Mouse (Mus musculus) cerebellum, adult 9-11 months (tissue): ENCODE measurements at regions not wholly inside any gene's neighbourhood (a gene's known extent, or its start where the extent isn't known, plus 50 kb on each side); places are given as distances from the start of the nearest gene placed in this dataset.

ENCODE experiments used
- DNase-seq: peaks from one replicate; pipeline ENCODE4 v3.0.0; 2022

DNA sequence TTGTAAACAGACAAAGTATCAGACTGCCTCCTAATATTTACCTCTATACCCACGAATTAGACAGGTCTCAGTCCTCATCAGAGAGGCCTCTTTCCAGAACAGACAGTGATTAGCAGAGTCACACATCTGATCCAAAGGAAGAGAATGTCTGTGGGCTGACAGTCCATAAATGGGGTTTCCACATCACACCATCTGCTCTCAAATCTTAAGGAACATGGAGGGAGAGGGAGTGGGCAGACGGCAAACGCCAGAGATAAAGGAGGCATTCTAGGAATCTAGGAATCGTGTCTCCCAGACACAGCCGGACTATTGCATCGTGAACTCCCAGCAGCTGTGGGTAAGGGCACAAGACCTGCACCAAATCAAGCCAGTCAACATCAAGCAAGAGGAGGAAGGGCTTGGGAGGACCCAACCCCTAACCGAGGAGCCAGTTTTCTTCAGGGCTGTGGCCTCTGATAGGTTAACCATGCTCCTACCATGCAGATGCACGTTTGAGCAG lies 219.8 kb downstream of the Setd4 start:
- DNase-seq = no peak

DNA sequence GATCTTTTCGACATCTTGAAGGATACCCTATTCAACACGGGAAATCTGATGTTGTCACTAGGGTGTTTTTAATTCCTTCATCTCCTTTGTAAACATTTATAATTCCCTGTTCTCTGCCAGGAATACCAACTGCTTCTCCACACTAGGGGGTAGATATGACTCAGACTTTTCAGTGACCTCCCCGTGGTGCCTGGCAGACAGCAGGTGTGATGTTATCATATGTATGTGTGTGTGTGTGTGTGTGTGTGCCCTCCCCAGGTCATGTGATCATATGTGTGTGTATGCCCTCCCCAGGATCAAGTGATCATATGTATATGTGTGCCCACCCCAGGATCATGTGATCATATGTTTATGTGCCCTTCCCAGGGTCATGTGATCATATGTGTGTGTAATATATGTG lies 220.9 kb downstream of the Setd4 start:
- DNase-seq = no peak

DNA sequence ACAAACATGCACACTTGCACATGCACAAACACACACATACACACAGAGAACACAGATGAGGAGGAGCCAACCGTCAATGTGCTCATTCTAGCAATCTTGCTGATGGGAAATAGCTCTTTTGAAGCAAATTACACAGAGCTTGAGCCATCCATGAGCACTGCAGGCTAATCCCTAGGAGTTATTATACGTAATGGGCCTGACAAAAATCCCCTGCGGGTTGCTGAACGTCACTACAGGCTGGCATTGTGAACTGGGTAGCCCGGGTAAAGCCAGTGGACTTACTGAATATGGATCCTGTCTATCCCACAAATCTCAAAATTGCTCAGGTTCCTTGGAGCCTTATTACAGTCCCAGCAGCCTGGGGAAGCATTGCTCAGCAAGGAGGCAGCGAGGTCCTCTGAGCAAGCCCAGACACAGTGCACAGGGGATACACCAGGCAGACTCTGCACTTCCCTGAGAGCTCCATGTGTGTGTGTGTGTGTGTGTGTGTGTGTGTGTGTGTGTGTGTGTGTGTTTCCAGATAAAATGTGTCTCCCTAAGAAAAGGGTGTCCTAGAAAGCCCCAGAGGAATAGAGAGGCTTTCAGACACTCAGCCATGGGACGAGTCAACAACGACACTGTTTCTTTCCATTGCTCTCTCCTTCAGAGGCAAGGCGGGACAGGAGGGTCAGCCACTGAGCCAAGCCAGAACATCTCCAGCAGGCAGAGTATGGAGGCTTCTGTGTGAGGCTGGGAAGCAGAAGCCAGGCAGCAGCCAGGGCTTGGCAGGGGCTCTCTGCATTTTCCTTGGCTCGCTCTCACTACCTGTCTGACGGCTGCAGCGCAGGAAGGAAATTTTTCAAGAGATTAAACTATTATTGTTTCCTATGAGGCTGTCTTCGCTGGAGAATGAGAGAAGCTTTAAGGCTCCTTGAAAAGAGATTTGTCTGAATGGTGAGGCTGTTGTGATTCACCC lies 222.9 kb downstream of the Setd4 start:
- no peak for DNase-seq

DNA sequence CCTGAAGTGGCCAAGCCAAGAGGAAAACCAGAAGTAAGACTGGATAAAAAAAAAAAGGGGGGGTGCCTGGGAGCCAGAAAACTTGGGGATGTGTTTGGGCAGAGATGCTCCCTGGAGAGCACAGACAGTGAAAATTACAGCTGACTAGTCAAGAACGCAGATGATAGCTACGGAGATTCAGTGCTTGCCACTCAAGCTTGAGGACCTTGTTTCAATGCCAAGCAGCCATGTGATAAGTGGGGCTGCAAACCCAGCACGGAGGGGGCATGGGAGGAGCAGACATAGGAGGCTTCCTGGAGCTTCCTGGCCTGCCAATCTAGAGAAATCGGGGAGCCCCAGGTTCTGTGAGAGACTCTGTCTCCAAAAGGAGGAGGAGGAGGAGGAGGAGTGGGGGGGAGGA lies 223.7 kb downstream of the Setd4 start:
- DNase-seq = no peak

DNA sequence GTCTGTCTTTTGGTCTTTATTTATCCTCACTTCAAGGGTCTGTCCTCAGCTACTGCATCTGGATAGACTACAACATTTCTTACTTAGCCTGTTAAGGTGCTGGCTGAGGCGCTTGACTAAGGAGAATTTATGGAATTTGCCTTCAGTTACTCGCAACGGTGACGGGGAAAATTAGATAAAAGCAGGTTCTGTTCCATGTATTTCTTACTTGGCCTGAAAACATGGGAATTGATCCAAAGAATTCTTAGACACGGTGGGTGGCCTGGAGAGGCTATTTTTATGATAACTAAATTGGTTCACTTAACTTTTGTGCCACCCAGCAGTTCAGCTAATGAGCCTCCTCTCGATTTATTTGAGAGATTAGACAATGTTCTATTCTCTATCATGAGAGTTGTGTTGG lies 224.3 kb downstream of the Setd4 start:
- no peak for DNase-seq

DNA sequence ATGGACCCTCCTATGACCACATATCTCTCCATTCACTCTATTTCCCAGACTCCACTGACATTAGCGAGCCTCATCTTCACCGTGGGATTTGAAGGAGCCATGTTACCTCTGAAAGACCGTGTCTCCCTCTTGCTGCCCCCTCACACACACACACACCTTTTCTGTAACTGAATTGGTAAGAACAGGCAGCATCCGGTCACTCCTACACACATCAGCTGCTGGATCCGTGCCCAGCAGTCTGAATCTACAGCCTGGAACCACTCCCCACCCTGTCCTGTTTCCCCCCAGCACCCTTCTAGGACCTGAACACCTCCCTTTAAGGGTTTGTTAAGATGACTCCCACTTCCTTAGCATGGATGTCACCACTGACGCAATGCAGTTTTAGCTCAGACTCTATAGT lies 229.2 kb downstream of the Setd4 start:
- no peak for DNase-seq

DNA sequence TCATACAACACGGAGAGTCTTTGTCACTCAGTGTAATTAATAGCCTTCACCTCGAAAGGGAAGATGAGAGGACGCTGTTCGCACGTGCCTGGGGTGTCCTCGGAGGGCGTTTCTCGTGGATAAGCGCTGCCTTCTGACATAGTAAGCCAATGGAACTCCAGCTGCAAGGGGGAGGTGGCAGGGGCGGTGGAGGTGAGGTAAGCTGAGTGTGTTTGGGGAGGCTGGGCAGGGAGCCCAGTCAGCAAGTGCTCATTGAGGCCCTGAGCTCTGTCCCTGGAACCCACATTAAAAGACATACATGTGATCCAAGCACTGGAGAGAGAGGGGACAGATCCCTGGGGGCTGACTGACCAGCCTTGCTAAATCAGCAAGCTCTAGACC lies 234.1 kb downstream of the Setd4 start:
- no peak for DNase-seq

DNA sequence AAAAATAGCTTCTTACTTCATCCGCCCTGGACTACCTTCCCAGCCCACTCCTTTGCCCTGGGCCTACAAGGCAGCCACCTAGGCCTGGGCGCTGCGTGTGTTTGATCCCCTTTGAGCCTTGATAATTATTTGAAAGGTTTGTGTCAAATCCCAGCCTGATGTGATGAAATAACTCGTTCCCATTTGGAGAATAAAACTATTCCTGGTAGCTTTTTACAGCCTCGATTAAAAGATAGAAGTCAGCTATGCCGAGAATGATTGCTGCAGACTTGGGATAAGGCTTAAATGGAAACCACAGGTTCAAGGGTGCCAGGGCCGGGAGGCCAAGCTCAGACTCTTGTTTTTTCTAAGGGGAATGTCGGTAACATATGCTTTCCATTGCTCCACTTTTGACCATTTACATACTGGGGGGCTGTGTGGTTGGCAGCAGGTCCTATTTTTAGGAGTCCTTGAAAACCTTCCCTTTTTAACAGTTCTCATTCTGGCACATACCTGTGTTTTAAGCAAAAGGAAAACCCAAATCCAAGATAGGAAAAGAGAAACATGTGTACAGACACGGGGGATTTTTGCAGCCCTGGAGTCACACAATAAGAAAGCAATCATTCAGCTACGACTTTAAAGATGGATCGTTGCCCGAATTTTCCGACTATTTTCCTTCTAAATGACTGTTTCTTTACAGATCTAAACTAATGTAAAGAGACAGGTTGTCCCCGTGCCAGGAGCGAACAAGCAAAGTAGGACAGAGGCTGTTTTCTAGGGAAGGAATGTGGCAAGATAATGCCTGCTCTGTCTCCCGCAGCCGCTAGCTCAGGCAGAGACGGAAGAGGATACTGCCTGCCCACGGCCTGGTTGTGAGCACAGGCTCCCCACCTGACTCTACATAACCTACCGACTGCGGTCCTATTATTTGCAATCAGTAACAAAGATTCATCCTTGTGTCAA lies 234.8 kb downstream of the Setd4 start:
- no peak for DNase-seq

DNA sequence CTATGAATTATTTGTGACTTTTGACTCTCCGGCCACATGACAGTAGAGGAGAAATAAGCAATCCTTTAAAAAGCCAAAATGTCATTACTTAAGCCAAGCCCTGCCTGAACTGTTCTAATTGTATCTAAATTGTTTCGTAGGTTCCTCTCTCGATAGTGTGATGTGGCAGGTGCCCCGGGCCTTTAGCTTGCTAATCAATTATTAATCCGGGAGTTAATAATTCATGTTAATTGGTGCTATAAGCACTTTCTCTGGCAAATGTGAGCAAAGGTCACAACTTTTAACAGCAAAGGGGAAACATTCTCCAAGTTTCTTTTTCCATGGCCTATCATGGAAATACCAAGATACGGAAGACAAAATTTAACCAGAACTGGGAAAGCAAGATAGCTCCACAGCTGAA lies 235.9 kb downstream of the Setd4 start:
- DNase-seq = no peak

DNA sequence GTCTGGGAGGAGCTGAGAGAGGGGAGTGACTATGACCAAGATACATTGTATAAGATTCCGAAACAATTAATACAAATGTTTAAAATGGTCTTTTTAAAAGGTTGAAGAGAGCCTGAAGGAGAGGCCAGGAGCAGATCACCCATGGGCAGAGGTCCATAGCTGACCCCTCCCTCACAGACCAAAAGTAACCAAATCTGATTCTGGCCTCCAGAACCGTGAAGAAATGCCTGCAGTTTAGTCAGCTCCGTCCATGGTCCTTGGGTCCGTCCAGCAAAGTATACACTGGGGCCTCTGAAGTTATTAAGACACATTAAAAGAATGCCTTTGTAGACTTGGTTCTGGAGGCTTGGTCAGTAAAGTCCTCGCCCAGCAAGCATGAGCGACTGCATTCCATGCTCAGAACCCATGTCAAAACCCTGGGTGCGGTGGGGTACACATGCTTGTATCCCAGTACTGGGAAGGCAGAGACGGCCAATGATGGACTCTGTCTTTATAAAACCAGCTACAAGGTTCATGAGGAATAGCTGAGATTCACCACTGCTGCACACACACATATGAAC lies 236.5 kb downstream of the Setd4 start:
- no peak for DNase-seq

DNA sequence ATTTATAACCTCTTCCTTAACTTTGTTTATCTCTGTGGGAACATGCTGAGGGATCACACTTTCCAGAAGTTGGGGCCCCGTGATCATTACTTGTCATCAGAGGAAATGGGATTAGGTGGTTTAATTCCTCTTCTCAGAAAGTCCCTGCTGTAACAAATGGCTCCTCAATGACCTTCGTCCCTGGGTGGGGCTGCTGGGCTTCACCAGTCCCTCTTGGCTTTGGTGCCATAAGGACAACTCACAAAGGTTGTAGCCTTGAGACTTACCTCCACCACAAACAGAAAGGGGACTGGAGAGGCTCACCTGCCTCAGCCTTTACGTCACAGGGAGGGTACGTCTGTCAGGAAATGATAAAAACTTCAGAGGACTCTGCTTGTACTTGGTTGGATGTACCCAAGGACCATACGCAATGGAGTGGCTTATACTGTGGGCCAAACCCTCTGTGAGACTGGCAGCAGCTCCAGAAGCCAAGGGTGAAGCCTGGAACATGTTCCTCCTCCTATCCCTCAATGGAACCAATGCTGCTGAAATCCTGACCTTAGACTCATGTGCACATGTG lies 237.4 kb downstream of the Setd4 start:
- no peak for DNase-seq

DNA sequence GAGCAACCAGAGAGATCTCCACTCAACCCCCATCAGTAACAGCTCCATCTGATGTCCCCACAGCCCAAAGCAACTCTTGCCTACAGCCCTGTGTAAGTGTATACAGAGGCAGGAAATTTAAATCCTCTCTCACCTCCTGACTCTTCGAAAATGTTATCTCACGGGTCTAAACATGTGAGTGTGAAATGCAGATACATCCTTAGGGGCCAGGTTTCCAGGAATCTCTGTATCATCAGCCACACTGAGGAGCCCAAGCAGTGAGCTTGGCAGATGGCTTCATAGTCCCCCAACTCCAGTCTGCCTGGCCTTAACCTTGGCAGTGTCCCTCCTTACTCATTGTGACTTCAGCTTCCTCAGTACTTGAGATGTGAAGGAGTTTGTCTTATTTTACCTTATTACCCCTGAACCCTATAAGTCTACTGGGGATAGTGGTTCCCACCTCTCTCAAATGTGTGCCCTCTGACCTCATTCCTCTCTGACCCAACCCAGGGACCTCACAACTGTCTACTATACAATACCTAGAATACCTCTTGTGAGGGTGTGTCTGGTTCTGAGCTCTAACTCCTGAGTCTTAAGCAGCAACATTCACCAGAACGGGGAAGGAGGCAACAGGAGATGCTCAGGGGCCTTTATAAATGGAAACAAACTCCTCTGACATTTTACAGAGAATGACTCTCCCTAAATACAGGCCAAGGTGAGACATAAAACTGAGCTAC lies 238.5 kb downstream of the Setd4 start:
- no peak for DNase-seq

DNA sequence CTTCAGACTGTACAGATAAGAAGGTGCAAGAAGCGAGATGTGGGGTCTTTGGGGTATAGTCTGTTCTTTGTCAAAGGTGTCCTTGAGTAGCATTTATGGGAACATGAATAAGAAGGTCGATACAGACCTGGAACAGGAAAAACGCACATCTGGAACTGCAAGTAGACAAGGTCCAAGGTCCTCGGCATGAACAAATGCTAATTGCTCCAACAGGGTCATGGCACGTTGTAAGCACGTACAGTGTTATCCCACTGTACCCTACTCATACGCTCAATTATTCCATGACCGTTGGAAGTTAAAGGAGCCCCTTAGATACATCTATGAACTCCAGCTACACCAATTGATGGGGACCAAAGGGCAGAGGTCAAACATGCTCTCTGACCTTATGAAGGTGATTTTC lies 244.1 kb downstream of the Setd4 start:
- DNase-seq = no peak

DNA sequence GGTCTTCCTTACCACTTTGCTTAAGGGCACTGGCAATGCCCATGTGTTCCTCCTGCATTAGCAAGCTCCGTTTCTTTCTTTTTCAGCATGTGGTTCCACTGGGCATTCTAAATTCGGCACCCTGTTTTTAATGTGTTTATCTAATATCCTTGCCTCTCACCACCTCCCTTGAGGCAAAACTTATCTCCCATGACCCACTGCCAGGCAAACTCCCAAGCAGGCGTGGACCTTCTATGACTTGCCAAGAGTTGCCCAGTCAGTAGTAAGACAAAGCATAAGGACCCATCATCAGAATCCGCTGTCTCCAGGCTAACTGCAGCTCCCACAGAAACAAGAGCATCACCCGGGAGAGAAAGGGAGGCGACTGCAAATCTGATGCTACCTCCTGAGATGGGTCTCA lies 245.2 kb downstream of the Setd4 start:
- no peak for DNase-seq

DNA sequence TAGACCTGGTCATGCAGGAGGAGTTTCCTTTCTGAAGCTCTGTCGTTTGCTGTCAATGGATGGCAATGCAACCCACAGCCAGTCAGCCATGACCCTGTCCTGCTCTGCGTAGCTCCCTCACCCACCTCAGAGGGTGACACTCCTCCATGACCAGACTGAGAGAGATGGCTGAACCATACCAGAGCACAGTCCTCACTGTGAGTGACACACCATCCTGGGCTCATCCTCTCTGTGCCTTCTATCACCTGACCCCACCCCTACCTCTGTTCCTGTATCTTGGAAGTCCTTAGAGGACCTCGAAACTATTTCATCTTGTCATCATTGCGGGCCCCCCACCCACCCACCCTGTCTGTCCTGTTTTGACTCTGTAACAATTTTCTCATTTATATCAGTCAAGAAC lies 245.7 kb downstream of the Setd4 start:
- no peak for DNase-seq

DNA sequence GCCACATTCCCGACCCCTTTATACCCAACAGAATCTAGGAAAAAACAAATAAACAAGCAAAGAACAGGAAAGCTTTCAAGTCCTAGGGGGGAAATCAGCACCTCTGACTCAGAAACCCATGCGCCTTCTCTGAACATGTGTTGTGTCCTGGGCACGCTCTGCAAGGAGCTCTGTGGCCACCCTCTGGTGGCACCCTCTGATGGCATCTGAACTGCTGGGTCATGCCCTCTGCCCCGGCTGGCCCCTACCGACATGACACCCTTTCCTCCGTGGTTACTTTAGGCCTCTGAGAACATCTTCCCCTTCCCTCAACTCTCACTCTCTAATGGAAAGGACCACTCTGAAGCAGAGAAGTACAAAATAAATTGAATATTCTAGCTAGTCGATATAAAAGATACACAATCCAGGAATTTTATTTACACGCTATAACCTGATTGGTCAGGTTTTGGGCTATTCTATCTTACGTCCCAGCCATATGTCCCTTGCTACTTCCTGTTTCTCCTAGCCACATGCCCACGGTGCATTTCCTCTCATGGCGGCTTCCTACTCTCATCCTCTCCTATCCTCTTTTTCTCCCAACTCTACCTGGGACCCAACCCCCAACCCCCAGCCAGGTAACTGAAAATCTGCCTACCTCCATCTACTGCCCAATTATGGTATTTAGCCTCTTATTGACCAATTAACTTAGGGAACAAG lies 248.5 kb downstream of the Setd4 start:
- no peak for DNase-seq

DNA sequence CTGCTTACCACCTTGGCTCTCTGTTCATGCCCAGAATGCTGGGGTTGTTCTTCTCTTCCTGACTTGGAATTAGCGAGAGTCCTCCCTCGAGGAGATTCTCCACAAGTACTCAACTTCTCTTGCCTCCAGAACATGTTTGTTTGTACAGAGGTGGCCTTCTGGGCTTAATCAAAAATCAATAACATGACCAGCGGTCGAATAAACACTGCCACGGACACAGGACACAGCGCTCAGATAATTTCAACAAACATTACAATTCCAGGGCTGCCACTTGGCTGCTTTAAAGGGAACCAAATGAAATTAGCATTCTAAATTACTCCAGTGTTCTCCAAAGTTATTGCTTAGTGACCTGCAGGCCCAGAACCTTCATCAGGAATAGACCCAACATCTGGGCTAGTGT lies 249.9 kb downstream of the Setd4 start:
- no peak for DNase-seq

DNA sequence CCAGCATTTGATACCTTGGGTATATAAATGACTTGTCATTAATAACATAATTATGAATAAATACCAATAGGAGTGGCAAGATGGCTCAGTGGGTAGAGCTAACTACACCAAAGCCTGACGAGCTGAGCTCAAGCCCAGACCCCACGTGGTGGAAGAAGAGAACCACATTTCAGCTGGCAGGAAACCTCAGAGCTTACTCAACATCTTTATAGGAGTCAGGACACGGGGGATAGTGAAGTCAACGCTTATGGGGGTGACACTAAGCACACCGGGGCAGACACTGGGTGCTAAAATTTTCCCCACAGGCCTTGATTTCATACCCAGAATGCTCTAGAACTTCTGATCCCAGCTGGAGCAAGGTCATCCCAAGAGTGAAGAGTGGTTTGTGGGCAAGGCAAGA lies 259.3 kb downstream of the Setd4 start:
- DNase-seq = no peak

DNA sequence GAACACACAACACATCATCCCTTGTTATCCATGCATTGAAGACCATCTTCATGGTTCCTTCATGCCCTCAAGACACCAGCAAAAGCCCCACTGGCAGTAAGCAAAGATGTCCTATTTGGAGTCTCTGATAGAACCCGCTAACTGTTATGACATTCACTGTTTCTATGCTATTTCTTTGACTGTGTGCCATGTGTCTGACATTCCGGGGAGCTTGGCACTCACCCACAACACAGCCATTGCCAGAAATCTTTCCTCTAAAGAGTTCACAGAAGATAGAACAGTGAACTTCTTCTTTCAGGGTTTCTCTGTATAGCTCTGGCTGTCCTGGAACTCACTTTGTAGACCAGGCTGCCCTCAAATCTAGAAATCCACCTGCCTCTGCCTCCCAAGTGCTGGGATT lies 261.2 kb downstream of the Setd4 start:
- DNase-seq = no peak

DNA sequence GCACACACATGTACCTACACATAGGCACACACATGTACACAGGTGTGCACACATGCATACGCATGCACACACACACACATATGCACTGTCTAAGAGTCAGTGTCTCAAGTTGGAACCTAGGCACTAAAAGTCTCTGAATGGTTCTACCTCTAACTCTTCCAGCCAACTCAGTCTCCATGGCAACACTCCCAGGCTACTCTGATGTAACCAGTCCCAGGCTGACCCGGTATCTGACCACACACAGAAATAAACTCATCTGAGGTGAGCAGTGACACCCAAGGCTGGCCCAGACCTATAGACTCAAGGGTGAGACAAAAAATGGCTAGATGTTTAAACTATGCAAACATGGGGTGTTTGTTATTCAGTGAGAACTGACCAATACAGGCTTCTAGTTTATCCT lies 262.1 kb downstream of the Setd4 start:
- no peak for DNase-seq

DNA sequence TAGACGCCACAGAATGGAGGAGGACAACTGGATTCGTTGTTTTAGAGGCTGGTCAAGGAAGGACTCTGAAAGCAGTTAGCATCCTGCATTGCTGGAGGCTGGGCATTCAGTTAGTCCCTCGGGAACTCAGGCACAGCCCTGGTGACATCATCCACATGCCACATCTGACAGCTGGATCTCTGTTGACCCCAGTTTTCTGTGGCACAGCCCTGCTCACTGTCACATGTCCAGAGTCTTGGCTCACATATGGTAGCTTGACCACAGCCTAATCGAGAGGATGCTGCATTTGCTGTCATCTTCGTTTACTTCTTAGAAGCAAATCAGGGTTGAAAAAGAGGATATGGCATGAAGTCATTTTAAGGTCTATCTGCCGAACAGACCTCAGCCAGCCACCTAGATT lies 265.1 kb downstream of the Setd4 start:
- no peak for DNase-seq
